Mouse (Mus musculus) heart, postnatal 0 days (tissue): ENCODE measurements around the gene Pex14. TPM values are rescaled to one million over a fixed set of nuclear protein-coding genes. Genes with fewer than 3 reads are reported as not detected.

Source experiments
- ATAC-seq: fragments of 200-750 bp; cut with Nextera tagmentation; 2 replicates; pipeline ENCODE4 v1.8.0; 2017; ENCODE audit warnings: low read depth, moderate number of reproducible peaks, moderate library complexity; ENCODE audit not compliant: insufficient read depth
- DNase-seq: peaks from one replicate; pipeline ENCODE4 v3.0.0-alpha.2; 2016; ENCODE audit warnings: low spot score
- H3K27ac ChIP-seq: fragments of 300-500 bp; sonication (generic); 2 replicates; pipeline ENCODE4 v1.5.1; 2014; ENCODE audit warnings: low read depth, mild to moderate bottlenecking
- H3K27me3 ChIP-seq: fragments of 300-500 bp; sonication (generic); 2 replicates; pipeline ENCODE4 v1.6.1; 2014; ENCODE audit warnings: low read length, mixed read lengths; ENCODE audit not compliant: control insufficient read depth, insufficient read depth
- H3K36me3 ChIP-seq: fragments of 300-500 bp; sonication (generic); replicated peaks from 2 replicates; pipeline ENCODE4 v1.6.1; 2014; ENCODE audit warnings: low read length, mixed read lengths; ENCODE audit not compliant: control insufficient read depth, insufficient read depth
- H3K4me1 ChIP-seq: fragments of 300-500 bp; sonication (generic); 2 replicates; pipeline ENCODE4 v1.6.1; 2014; ENCODE audit warnings: antibody characterized with exemption; ENCODE audit not compliant: control insufficient read depth, insufficient read depth
- H3K4me2 ChIP-seq: fragments of 300-500 bp; sonication (generic); 2 replicates; pipeline ENCODE4 v1.6.1; 2014; ENCODE audit warnings: low read depth, mild to moderate bottlenecking, low read length, moderate library complexity
- H3K4me3 ChIP-seq: fragments of 300-500 bp; sonication (generic); 2 replicates; pipeline ENCODE4 v1.5.1; 2014; ENCODE audit warnings: low read depth, low read length
- H3K9ac ChIP-seq: fragments of 300-500 bp; sonication (generic); replicated peaks from 2 replicates; pipeline ENCODE4 v1.6.1; 2014; ENCODE audit warnings: low read depth, low read length, mixed read lengths
- H3K9me3 ChIP-seq: fragments of 300-500 bp; sonication (generic); replicated peaks from 2 replicates; pipeline ENCODE4 v1.6.1; 2016; ENCODE audit warnings: low read length; ENCODE audit not compliant: control insufficient read depth
- CTCF ChIP-seq: IDR thresholded peaks from 2 replicates; pipeline ENCODE4 v1.5.1; 2016; ENCODE audit warnings: antibody characterized with exemption, control low read depth, low read depth
- EP300 ChIP-seq: IDR thresholded peaks from 2 replicates; pipeline ENCODE4 v1.6.1; 2016; ENCODE audit warnings: antibody characterized with exemption, low read depth
- WGBS: fragments of 180-500 bp; shearing (Covaris S2); extraction: QIAGEN DNeasy Blood & Tissue Kit; methylation state at CpG from one replicate; pipeline ENCODE4 v1.1.7; 2014; 5-methylcytosine and 5-hydroxymethylcytosine counted together
- polyA plus RNA-seq: library from polyadenylated mRNA; unstranded; fragments of >200 nt; fragmentation: Nextera tagmentation; extraction: Ambion mirVana; gene quantifications from 2 replicates; pipeline ENCODE4 v1.2.1, GENCODE M21; 2015
- total RNA-seq: library from RNA; depleted of rRNA; stranded (reverse); fragments of >200 nt; gene quantifications from 2 replicates; pipeline ENCODE4 v1.2.3, GENCODE M21; 2014; ENCODE audit warnings: low replicate concordance

Gene Pex14
- total and polyA plus RNA-seq, 2 experiments from 2014 or later, result 38.1 to 43.9 TPM

GRCm38 (mm10) chr4:149058298-149058697, 41.4 kb downstream of the Pex14 start:
- 82% methylated on average over 7 of the region's 7 CpGs for WGBS
- no peaks in the 10 kb centered on the region for H3K9me3 ChIP-seq
- H3K9ac ChIP-seq, result no peak overlapping the region
- no peaks in the 10 kb centered on the region for H3K27me3 ChIP-seq
- no peak overlapping the region for H3K27ac ChIP-seq
- no peaks in the 10 kb centered on the region for H3K36me3 ChIP-seq
- ATAC-seq, result no peak
- DNase-seq, result no peak
- TF ChIP-seq CTCF (no peak), EP300 (no peak)
- no peak overlapping the region for H3K4me3 ChIP-seq
- no peak overlapping the region for H3K4me2 ChIP-seq
- H3K4me1 ChIP-seq, result peaks cover 15% of the 10 kb centered on the region

GRCm38 (mm10) chr4:149057470-149057869, 42.2 kb downstream of the Pex14 start:
- Histone ChIP-seq H3K27ac (peak overlapping the region; percentile 4; the same call in 1 of the 2 replicates), H3K9ac (peak overlapping the region; percentile 50; the same call in 1 of the 2 replicates), H3K4me3 (no peak overlapping the region), H3K9me3 (no peaks in the 10 kb centered on the region), H3K36me3 (no peaks in the 10 kb centered on the region), H3K4me1 (peaks cover 15% of the 10 kb centered on the region), H3K27me3 (no peaks in the 10 kb centered on the region), H3K4me2 (peak overlapping the region; percentile 52)
- ATAC-seq (peak; percentile 52; the same call in 1 of the 2 replicates), DNase-seq (peak; percentile 64)
- TF ChIP-seq CTCF (no peak), EP300 (no peak)
- 27% methylated on average over 14 of the region's 14 CpGs for WGBS

GRCm38 (mm10) chr4:149056957-149057356, 42.7 kb downstream of the Pex14 start:
- ATAC-seq, result no peak
- Histone ChIP-seq H3K9me3 (no peaks in the 10 kb centered on the region), H3K9ac (peak overlapping the region; percentile 50; the same call in 1 of the 2 replicates), H3K4me3 (no peak overlapping the region), H3K4me2 (peak overlapping the region; percentile 52), H3K27ac (peak overlapping the region; percentile 4; the same call in 1 of the 2 replicates), H3K36me3 (no peaks in the 10 kb centered on the region), H3K4me1 (peaks cover 15% of the 10 kb centered on the region), H3K27me3 (no peaks in the 10 kb centered on the region)
- no peak for TF ChIP-seq EP300
- TF ChIP-seq CTCF, result peak; percentile 6; the same call in 1 of the 2 replicates
- WGBS, result 61% methylated on average over 16 of the region's 16 CpGs
- DNase-seq, result no peak

- 78% methylated on average over 6 of the region's 6 CpGs for WGBS
- H3K27ac ChIP-seq, result no peak overlapping the region
- H3K36me3 ChIP-seq, result no peaks in the 10 kb centered on the region
- no peaks in the 10 kb centered on the region for H3K9me3 ChIP-seq
- no peak overlapping the region for H3K4me2 ChIP-seq
- ATAC-seq, result no peak
- no peak for DNase-seq
- TF ChIP-seq EP300 (no peak), CTCF (no peak)
- peaks cover 10% of the 10 kb centered on the region for H3K4me1 ChIP-seq
- H3K9ac ChIP-seq, result no peak overlapping the region
- no peak overlapping the region for H3K4me3 ChIP-seq
- no peaks in the 10 kb centered on the region for H3K27me3 ChIP-seq
Measured at GRCm38 (mm10) chr4:149055847-149056246, 43.8 kb downstream of the Pex14 start.

- H3K27me3 ChIP-seq, result no peaks in the 10 kb centered on the region
- ATAC-seq (peak; percentile 63), DNase-seq (peak; percentile 64)
- no peaks in the 10 kb centered on the region for H3K9me3 ChIP-seq
- TF ChIP-seq CTCF (no peak), EP300 (no peak)
- H3K27ac ChIP-seq, result peak overlapping the region; percentile 63
- H3K4me3 ChIP-seq, result 0 out of 2 replicates have a peak overlapping the region, but pooled peaks have one; percentile 1
- H3K4me1 ChIP-seq, result peaks cover 38% of the 10 kb centered on the region
- WGBS, result 3% methylated on average over 16 of the region's 16 CpGs
- H3K4me2 ChIP-seq, result peak overlapping the region; percentile 42
- no peaks in the 10 kb centered on the region for H3K36me3 ChIP-seq
- H3K9ac ChIP-seq, result no peak overlapping the region; the same call in 1 of the 2 replicates
Measured at GRCm38 (mm10) chr4:149049351-149050159, 50.1 kb downstream of the Pex14 start.
